Mouse (Mus musculus) CH12.LX (cell line): ENCODE results near the gene Kdm5d.

Experiments
- E2F4 ChIP-seq: IDR thresholded peaks from 2 replicates; pipeline ENCODE4 v1.6.1; 2011; ENCODE audit warnings: low read depth, low read length, improper control_type of control experiment; ENCODE audit not compliant: insufficient replicate concordance
- EP300 ChIP-seq: IDR thresholded peaks from 2 replicates; pipeline ENCODE4 v1.6.1; 2011; ENCODE audit warnings: low read length, improper control_type of control experiment
- HCFC1 ChIP-seq: IDR thresholded peaks from 2 replicates; pipeline ENCODE4 v1.6.1; 2012; ENCODE audit warnings: low read depth, mild to moderate bottlenecking, inconsistent platforms, low read length, improper control_type of control experiment
- MAX ChIP-seq: IDR thresholded peaks from 2 replicates; pipeline ENCODE4 v1.6.1; 2011; ENCODE audit warnings: low read length, improper control_type of control experiment

DNA sequence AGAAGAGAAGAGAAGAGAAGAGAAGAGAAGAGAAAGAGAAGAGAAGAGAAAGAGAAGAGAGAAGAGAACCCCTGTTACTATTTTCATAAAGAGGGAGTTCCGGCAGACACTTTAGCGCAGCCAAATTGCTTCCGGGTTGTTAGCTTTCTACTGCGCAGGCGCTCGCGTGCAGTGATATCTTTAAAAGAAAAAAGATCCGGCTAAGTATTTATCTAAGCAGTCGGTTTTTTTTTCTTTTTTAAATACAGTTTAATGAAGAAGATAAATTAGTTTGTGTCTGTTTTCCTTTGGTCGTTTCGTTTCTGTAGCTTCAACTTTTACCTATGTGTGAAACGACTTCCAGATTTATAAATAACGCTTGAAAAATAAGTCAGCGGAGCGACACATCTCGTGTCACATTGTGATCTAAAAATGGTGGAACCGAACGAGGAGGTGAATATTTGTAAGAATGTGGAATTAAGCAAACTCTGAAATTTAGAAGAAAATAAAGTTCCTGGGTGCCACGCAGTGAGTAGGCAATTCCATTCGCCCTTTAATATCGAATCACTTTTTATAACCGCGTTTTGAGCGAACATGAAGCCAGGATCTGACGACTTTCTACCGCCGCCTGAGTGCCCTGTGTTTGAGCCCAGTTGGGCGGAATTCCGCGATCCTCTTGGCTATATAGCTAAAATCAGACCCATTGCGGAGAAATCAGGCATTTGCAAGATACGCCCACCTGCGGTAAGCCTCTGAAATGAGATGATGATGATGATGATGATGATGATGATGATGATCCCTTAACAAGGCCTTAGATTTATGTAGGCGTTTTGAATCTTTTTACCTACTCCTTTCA lies at the start of gene Kdm5d:
- TF ChIP-seq HCFC1 (no peak), EP300 (no peak), E2F4 (no peak), MAX (no peak)
